Mouse (Mus musculus) urinary bladder, adult 18-20 months (tissue): ENCODE measurements around the gene Rxfp4.
A peak's percentile ranks its signal among the peaks of the same experiment; 100 is the strongest.

Experiments
- DNase-seq, 2 experiments: peaks; one replicate each; pipeline ENCODE4 v3.0.0; 2022; ENCODE audit warnings: low spot score in 2 of 2, mixed read lengths in 2 of 2

The Rxfp4 gene

GRCm38 (mm10) chr3:88628766-88629165 is 24.2 kb downstream of the Rxfp4 start:
- no peak for DNase-seq

- DNase-seq, result no peak
Measured at GRCm38 (mm10) chr3:88627535-88627934, 25.4 kb downstream of the Rxfp4 start.

DNA sequence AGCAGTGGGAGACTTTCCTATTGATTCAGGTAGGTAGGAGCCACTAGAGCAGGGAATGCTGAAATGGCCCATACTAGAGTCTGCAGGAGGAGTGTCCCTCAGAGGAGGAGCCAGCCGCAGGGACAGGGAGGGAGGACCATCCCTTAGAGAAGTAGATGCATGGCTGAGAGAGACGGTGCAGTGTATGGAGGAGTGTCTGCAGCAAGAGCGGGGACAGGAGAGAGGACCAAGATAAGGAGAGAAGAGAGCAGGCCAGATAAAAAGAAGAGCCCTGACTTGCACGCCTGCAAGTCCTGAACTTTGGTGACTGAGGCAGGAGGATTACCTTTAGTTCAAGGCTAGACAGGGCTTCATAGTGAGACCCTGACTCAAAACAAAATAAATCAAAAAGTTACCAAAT is 25.8 kb downstream of the Rxfp4 start:
- DNase-seq, result no peak

GRCm38 (mm10) chr3:88626316-88626715 is 26.6 kb downstream of the Rxfp4 start:
- DNase-seq, result no peak

- DNase-seq, result no peak
Measured at GRCm38 (mm10) chr3:88625531-88625930, 27.4 kb downstream of the Rxfp4 start.

GRCm38 (mm10) chr3:88624951-88625350 is 28.0 kb downstream of the Rxfp4 start:
- peak; percentile 40 to 63 for DNase-seq

GRCm38 (mm10) chr3:88624324-88624723 is 28.6 kb downstream of the Rxfp4 start:
- DNase-seq, result no peak

DNA sequence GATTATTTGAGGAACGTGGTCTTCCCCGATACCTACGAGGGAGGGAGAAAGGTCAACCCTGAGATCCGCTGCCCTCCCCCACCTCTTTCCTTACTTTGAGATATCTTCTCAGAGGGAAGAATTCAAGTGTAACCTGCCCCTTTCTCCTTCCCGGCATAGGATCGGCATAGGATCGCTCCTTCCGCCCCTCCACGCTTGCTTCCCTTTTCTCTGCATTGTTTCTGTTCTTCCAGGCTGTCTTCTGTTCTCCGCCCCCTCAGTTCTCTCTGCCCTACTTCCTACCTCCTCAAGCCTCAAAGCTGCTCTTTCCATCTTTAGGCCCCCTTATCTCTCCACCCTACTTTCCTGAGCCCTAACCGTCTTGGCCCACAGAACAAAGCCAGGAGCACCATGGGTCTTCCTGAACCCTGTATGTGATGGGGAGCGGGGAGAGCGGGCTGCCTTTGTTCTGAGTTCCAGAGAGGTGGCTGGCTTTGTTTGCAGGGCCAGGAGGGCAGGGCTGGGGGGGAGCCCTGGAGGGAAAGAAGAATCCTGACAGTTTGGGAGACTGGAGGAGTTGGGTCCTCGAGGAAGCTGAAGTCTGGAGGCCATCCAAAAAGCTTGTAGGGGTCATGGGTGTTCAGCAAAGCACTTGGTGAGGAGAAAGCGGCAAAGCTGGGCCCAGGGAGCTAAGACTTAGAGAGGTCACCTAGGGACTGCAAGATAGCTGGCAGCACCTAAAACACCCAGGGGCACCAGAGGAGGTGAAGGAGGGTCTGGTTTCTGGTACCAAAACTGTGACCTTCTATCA is 29.4 kb downstream of the Rxfp4 start:
- no peak for DNase-seq

DNA sequence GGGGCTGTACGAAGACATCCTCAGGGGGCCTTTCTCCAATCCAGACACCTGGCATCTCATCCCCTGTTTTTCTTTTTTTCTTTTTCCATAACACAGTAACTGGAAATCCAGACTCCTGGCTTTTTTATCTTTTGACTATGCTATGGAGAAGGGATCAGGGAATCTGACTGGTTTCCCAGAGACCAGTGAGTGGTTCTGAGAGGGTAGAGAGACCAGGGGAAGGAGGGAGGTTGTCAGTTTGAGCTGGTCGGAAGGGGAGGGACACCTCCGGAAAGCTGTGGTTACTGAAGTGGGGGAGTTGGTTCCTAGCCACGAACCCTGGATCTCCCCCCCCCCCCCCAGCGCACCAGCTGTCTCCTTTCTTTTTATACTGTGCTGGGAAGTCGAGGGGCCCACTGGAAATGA is 30.0 kb downstream of the Rxfp4 start:
- DNase-seq, result no peak

GRCm38 (mm10) chr3:88622113-88622940 is 30.6 kb downstream of the Rxfp4 start:
- peak in 1 of 2 experiments; percentile 43 for DNase-seq

DNA sequence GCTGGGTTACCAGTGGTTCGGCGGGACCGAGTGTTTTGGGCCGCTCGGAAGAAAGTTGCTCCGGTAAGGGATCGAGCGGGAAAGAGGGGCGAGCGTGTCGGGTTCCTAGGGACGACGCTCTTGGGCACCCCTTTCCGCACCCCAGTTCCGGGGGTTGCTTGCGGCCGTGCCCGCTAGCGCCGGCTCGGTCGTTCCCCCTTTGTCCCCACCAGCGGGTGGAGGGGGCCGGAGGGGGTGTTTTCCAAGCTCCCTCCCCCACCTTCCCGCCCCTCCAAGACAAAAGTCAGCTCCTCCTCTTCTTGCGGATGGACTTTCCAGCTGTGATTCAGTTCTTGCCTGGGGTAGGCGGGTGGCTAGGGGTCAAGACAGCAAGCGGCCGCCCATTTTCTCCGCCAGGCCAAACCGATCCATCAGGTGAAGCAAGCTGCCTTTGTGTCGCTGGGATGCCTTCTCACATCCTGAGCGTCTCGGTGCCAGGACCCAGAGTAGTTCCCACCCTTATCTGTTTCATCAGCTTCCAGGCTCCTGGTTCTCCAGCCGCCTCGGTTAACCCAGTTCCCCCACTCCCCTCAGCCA is 31.3 kb downstream of the Rxfp4 start:
- peak in 1 of 2 experiments; percentile 42 for DNase-seq

DNA sequence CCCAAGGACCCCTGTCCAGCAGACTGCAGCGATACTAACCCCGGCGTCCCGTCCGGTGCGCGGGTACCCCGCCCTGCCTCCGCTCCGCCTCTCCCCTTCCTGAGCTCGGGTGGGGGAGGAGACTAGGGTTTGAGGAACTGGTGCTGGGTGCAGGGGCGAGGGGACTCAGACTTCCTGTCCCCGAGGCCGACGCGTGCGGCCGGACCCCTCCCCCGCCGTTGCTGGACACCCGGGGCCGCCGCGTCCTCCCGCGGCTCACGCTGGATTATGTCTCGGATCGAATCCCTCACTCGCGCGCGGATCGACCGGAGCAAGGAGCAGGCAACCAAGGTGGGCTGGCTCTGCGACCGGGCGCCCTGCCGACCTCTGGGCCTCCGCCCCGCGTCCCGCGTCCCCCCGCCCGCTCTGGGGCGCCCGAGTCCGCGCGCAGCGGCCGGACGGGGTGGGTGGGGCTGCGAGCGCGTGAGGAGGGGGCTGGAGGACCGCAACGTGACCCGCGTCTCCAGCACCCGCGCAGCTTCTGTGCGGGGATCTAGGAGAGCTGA is 31.9 kb downstream of the Rxfp4 start:
- DNase-seq, result peak; percentile 69 to 71

DNA sequence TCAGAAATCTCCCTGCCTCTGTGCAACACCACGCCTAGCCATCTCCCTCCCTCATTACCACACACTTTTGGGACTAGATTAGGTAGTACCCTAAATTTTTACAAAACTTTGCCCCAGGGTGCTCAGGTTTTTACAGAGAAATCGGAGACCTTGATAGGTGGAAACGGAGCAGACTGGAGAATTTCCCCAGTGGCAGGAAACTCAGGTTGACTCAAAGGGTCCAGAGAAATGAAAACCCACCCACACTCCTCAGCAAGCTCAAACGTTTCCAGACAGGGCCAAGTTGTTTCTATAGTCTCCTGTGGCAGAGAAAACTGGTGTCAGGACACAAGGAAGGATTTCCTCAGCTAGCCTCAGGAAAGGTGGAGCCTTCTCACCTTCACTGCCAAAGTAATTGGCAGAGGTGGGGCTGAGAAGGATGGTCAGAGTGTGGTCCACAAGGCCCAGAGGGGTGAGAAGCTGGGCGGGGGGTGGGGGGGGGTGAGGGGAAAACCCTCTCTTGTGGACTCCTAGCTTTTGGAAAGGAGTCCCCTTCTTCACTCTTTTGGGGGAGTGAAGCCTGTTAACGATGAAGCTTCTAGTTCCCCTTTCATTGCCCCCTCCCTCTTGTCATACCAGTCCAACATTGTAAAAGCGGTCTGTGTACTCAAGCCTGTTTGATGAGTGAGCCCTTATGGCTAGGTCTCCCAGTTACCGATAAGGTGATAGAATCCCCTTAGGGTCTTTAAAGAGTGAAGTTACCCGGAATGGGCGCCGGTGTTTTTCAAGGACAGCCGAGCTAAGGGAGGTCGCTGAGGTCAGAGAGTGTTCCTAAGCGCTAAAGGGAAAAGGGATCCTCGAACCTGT is 32.6 kb downstream of the Rxfp4 start:
- no peak for DNase-seq

GRCm38 (mm10) chr3:88619113-88620097 is 33.5 kb downstream of the Rxfp4 start:
- no peak for DNase-seq

- DNase-seq, result no peak
Measured at GRCm38 (mm10) chr3:88618074-88618871, 34.7 kb downstream of the Rxfp4 start.

- DNase-seq, result no peak
Measured at GRCm38 (mm10) chr3:88616951-88617500, 35.9 kb downstream of the Rxfp4 start.

GRCm38 (mm10) chr3:88615902-88616391 is 37.0 kb downstream of the Rxfp4 start:
- peak in 1 of 2 experiments; percentile 52 for DNase-seq

GRCm38 (mm10) chr3:88615117-88615516 is 37.8 kb downstream of the Rxfp4 start:
- no peak for DNase-seq

GRCm38 (mm10) chr3:88614418-88614817 is 38.5 kb downstream of the Rxfp4 start:
- no peak for DNase-seq
